Mouse (Mus musculus) heart, postnatal 0 days (tissue): ENCODE results near the gene Dand5. TPM values are rescaled to one million over a fixed set of nuclear protein-coding genes. Genes with fewer than 3 reads are reported as not detected.

ENCODE experiments used
- ATAC-seq: fragments of 200-750 bp; cut with Nextera tagmentation; 2 replicates; pipeline ENCODE4 v1.8.0; 2017; ENCODE audit warnings: low read depth, moderate number of reproducible peaks, moderate library complexity; ENCODE audit not compliant: insufficient read depth
- DNase-seq: peaks from one replicate; pipeline ENCODE4 v3.0.0-alpha.2; 2016; ENCODE audit warnings: low spot score
- H3K27ac ChIP-seq: fragments of 300-500 bp; sonication (generic); 2 replicates; pipeline ENCODE4 v1.5.1; 2014; ENCODE audit warnings: low read depth, mild to moderate bottlenecking
- H3K27me3 ChIP-seq: fragments of 300-500 bp; sonication (generic); 2 replicates; pipeline ENCODE4 v1.6.1; 2014; ENCODE audit warnings: low read length, mixed read lengths; ENCODE audit not compliant: control insufficient read depth, insufficient read depth
- H3K36me3 ChIP-seq: fragments of 300-500 bp; sonication (generic); replicated peaks from 2 replicates; pipeline ENCODE4 v1.6.1; 2014; ENCODE audit warnings: low read length, mixed read lengths; ENCODE audit not compliant: control insufficient read depth, insufficient read depth
- H3K4me1 ChIP-seq: fragments of 300-500 bp; sonication (generic); 2 replicates; pipeline ENCODE4 v1.6.1; 2014; ENCODE audit warnings: antibody characterized with exemption; ENCODE audit not compliant: control insufficient read depth, insufficient read depth
- H3K4me2 ChIP-seq: fragments of 300-500 bp; sonication (generic); 2 replicates; pipeline ENCODE4 v1.6.1; 2014; ENCODE audit warnings: low read depth, mild to moderate bottlenecking, low read length, moderate library complexity
- H3K4me3 ChIP-seq: fragments of 300-500 bp; sonication (generic); 2 replicates; pipeline ENCODE4 v1.5.1; 2014; ENCODE audit warnings: low read depth, low read length
- H3K9ac ChIP-seq: fragments of 300-500 bp; sonication (generic); replicated peaks from 2 replicates; pipeline ENCODE4 v1.6.1; 2014; ENCODE audit warnings: low read depth, low read length, mixed read lengths
- H3K9me3 ChIP-seq: fragments of 300-500 bp; sonication (generic); replicated peaks from 2 replicates; pipeline ENCODE4 v1.6.1; 2016; ENCODE audit warnings: low read length; ENCODE audit not compliant: control insufficient read depth
- CTCF ChIP-seq: IDR thresholded peaks from 2 replicates; pipeline ENCODE4 v1.5.1; 2016; ENCODE audit warnings: antibody characterized with exemption, control low read depth, low read depth
- EP300 ChIP-seq: IDR thresholded peaks from 2 replicates; pipeline ENCODE4 v1.6.1; 2016; ENCODE audit warnings: antibody characterized with exemption, low read depth
- WGBS: fragments of 180-500 bp; shearing (Covaris S2); extraction: QIAGEN DNeasy Blood & Tissue Kit; methylation state at CpG from one replicate; pipeline ENCODE4 v1.1.7; 2014; 5-methylcytosine and 5-hydroxymethylcytosine counted together
- microRNA-seq: library from miRNA; unstranded; fragments of <30 nt; microRNA quantifications from one replicate; pipeline ENCODE4, GENCODE M21; 2016
- polyA plus RNA-seq: library from polyadenylated mRNA; unstranded; fragments of >200 nt; fragmentation: Nextera tagmentation; extraction: Ambion mirVana; gene quantifications from 2 replicates; pipeline ENCODE4 v1.2.1, GENCODE M21; 2015
- total RNA-seq: library from RNA; depleted of rRNA; stranded (reverse); fragments of >200 nt; gene quantifications from 2 replicates; pipeline ENCODE4 v1.2.3, GENCODE M21; 2014; ENCODE audit warnings: low replicate concordance; rRNA removed

Gene Dand5
- total and polyA plus RNA-seq, 2 experiments from 2014 or later, result 6.2 to 15.4 TPM

DNA sequence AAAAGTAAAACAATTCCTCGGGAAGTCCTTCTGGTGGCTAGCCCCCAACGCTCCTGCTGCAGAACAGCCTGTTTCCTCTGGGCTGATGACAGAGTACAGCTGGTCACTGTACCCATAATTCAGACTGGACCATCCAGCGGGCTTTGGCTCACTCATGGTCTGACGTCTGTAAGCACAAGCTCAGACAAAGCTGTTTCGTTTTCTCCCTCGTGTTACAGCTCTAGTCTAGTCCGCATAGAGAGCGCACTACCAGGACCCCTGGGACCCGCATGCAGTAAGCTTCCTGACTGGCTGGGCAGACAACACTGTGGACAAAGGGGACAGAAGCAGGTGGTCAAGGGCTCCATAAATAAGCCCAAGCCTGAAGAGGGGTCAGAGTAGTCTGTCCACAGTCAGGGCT is 56.2 kb downstream of the Dand5 start:
- peaks cover 16% of the 10 kb centered on the region for H3K36me3 ChIP-seq
- H3K4me3 ChIP-seq, result no peak overlapping the region
- no peak for TF ChIP-seq CTCF
- no peak for TF ChIP-seq EP300
- H3K27me3 ChIP-seq, result no peaks in the 10 kb centered on the region; the same call in 1 of the 2 replicates
- no peak overlapping the region for H3K9ac ChIP-seq
- H3K4me1 ChIP-seq, result 0 out of 2 replicates have a peak, but pooled peaks cover 3% of the 10 kb centered on the region
- H3K27ac ChIP-seq, result 0 out of 2 replicates have a peak overlapping the region, but pooled peaks have one; percentile 1
- H3K4me2 ChIP-seq, result no peak overlapping the region
- DNase-seq (no peak), ATAC-seq (peak; percentile 40; the same call in 1 of the 2 replicates)
- 69% methylated on average over 9 of the region's 9 CpGs for WGBS
- no peaks in the 10 kb centered on the region for H3K9me3 ChIP-seq

GRCm38 (mm10) chr8:84765629-84766028 is 57.0 kb downstream of the Dand5 start:
- ATAC-seq (no peak), DNase-seq (no peak)
- Histone ChIP-seq H3K4me1 (0 out of 2 replicates have a peak, but pooled peaks cover 3% of the 10 kb centered on the region), H3K9me3 (no peaks in the 10 kb centered on the region), H3K9ac (no peak overlapping the region), H3K36me3 (peaks cover 10% of the 10 kb centered on the region), H3K4me2 (no peak overlapping the region), H3K4me3 (no peak overlapping the region), H3K27ac (no peak overlapping the region), H3K27me3 (no peaks in the 10 kb centered on the region)
- TF ChIP-seq EP300, result no peak
- no peak for TF ChIP-seq CTCF
- 50% methylated on average over 10 of the region's 10 CpGs for WGBS

Small RNA genes within 50 kb of the gene (microRNA-seq; reads per million reads assigned to microRNA genes)
- gene Mir7069, result 1.8 reads per million, percentile 2 among the genes with 10 or more reads in this experiment

Other genes starting within 250 kb of the Dand5 start
- 17.0 and 23.2 TPM in 2 replicates for gene Ier2, start 160.0 kb downstream of the Dand5 start, total RNA-seq
- gene Ier2, start 160.0 kb downstream of the Dand5 start, polyA plus RNA-seq, result 33.3 and 38.3 TPM in 2 replicates
- 98.3 and 116 TPM in 2 replicates for gene Trmt1, start 136.5 kb downstream of the Dand5 start, total RNA-seq
- 28.4 and 29.5 TPM in 2 replicates for gene Trmt1, start 136.5 kb downstream of the Dand5 start, polyA plus RNA-seq
- gene Nacc1, start 135.0 kb downstream of the Dand5 start, total RNA-seq, result 68.0 and 83.6 TPM in 2 replicates
- 6.2 and 6.9 TPM in 2 replicates for gene Nacc1, start 135.0 kb downstream of the Dand5 start, polyA plus RNA-seq
- gene Lyl1, start 121.4 kb downstream of the Dand5 start, total RNA-seq, result 4.4 and 4.8 TPM in 2 replicates
- gene Lyl1, start 121.4 kb downstream of the Dand5 start, polyA plus RNA-seq, result 8.7 and 9.8 TPM in 2 replicates
- 1.0 TPM in 1 of 2 replicates, not detected in the other for gene G430095P16Rik, start 99.8 kb downstream of the Dand5 start, total RNA-seq
- gene G430095P16Rik, start 99.8 kb downstream of the Dand5 start, polyA plus RNA-seq, result 3.0 and 3.1 TPM in 2 replicates
- gene Nfix, start 22.5 kb downstream of the Dand5 start, total RNA-seq, result 41.9 and 48.5 TPM in 2 replicates
- 18.2 TPM in 2 replicates for gene Nfix, start 22.5 kb downstream of the Dand5 start, polyA plus RNA-seq
- 47.1 and 49.8 TPM in 2 replicates for gene Gadd45gip1, start 8.7 kb upstream of the Dand5 start, total RNA-seq
- 48.1 and 50.0 TPM in 2 replicates for gene Gadd45gip1, start 8.7 kb upstream of the Dand5 start, polyA plus RNA-seq
- gene Rad23a, start 17.8 kb upstream of the Dand5 start, total RNA-seq, result 89.2 and 126 TPM in 2 replicates
- 111 and 125 TPM in 2 replicates for gene Rad23a, start 17.8 kb upstream of the Dand5 start, polyA plus RNA-seq
- 211 and 235 TPM in 2 replicates for gene Calr, start 24.1 kb upstream of the Dand5 start, total RNA-seq
- 201 and 266 TPM in 2 replicates for gene Calr, start 24.1 kb upstream of the Dand5 start, polyA plus RNA-seq
- gene Farsa, start 34.2 kb upstream of the Dand5 start, total RNA-seq, result 38.6 and 40.0 TPM in 2 replicates
- gene Farsa, start 34.2 kb upstream of the Dand5 start, polyA plus RNA-seq, result 36.3 and 38.3 TPM in 2 replicates
- gene Syce2, start 49.3 kb upstream of the Dand5 start, total RNA-seq, result 0.15 and 1.7 TPM in 2 replicates
- gene Syce2, start 49.3 kb upstream of the Dand5 start, polyA plus RNA-seq, result 9.7 and 11.8 TPM in 2 replicates
- gene Gcdh, start 71.1 kb upstream of the Dand5 start, total RNA-seq, result 45.5 and 52.8 TPM in 2 replicates
- gene Gcdh, start 71.1 kb upstream of the Dand5 start, polyA plus RNA-seq, result 33.0 and 33.5 TPM in 2 replicates
- not detected in 2 replicates for gene Klf1, start 79.1 kb upstream of the Dand5 start, total RNA-seq
- gene Klf1, start 79.1 kb upstream of the Dand5 start, polyA plus RNA-seq, result 0.27 and 0.56 TPM in 2 replicates
- gene Dnase2a, start 85.7 kb upstream of the Dand5 start, total RNA-seq, result 6.0 and 11.0 TPM in 2 replicates
- 4.6 and 5.6 TPM in 2 replicates for gene Dnase2a, start 85.7 kb upstream of the Dand5 start, polyA plus RNA-seq
- gene Mast1, start 114.5 kb upstream of the Dand5 start, total RNA-seq, result 0.08 TPM in 1 of 2 replicates, not detected in the other
- gene Mast1, start 114.5 kb upstream of the Dand5 start, polyA plus RNA-seq, result 0.05 TPM in 1 of 2 replicates, not detected in the other
- gene Rtbdn, start 124.2 kb upstream of the Dand5 start, total RNA-seq, result not detected in 2 replicates
- gene Rtbdn, start 124.2 kb upstream of the Dand5 start, polyA plus RNA-seq, result 0.10 TPM in 1 of 2 replicates, not detected in the other
- gene Gm49661, start 146.6 kb upstream of the Dand5 start, total RNA-seq, result not detected in 2 replicates
- gene Gm49661, start 146.6 kb upstream of the Dand5 start, polyA plus RNA-seq, result not detected in 2 replicates
- gene Prdx2, start 146.8 kb upstream of the Dand5 start, total RNA-seq, result 647 and 809 TPM in 2 replicates
- gene Prdx2, start 146.8 kb upstream of the Dand5 start, polyA plus RNA-seq, result 758 and 782 TPM in 2 replicates
- 57.9 and 76.4 TPM in 2 replicates for gene Rnaseh2a, start 146.9 kb upstream of the Dand5 start, total RNA-seq
- gene Rnaseh2a, start 146.9 kb upstream of the Dand5 start, polyA plus RNA-seq, result 52.6 and 57.3 TPM in 2 replicates
- 28.9 and 39.6 TPM in 2 replicates for gene Junb, start 155.9 kb upstream of the Dand5 start, total RNA-seq
- 10.3 and 13.0 TPM in 2 replicates for gene Junb, start 155.9 kb upstream of the Dand5 start, polyA plus RNA-seq
- gene Hook2, start 167.8 kb upstream of the Dand5 start, total RNA-seq, result 1.9 and 4.8 TPM in 2 replicates
- gene Hook2, start 167.8 kb upstream of the Dand5 start, polyA plus RNA-seq, result 3.5 and 4.7 TPM in 2 replicates
- gene Best2, start 191.7 kb upstream of the Dand5 start, total RNA-seq, result not detected in 2 replicates
- not detected in 2 replicates for gene Best2, start 191.7 kb upstream of the Dand5 start, polyA plus RNA-seq
- gene Asna1, start 202.5 kb upstream of the Dand5 start, total RNA-seq, result 134 and 152 TPM in 2 replicates
- 106 and 110 TPM in 2 replicates for gene Asna1, start 202.5 kb upstream of the Dand5 start, polyA plus RNA-seq
- gene Trir, start 204.0 kb upstream of the Dand5 start, total RNA-seq, result 98.5 and 196 TPM in 2 replicates
- gene Trir, start 204.0 kb upstream of the Dand5 start, polyA plus RNA-seq, result 62.4 and 66.5 TPM in 2 replicates
- gene Tnpo2, start 214.1 kb upstream of the Dand5 start, total RNA-seq, result 27.4 and 34.8 TPM in 2 replicates
- gene Tnpo2, start 214.1 kb upstream of the Dand5 start, polyA plus RNA-seq, result 11.5 and 13.0 TPM in 2 replicates
- gene Fbxw9, start 237.2 kb upstream of the Dand5 start, total RNA-seq, result 29.1 and 32.6 TPM in 2 replicates
- gene Fbxw9, start 237.2 kb upstream of the Dand5 start, polyA plus RNA-seq, result 16.2 and 16.5 TPM in 2 replicates
- not detected in 2 replicates for gene Gm5741, start 245.2 kb upstream of the Dand5 start, total RNA-seq
- gene Gm5741, start 245.2 kb upstream of the Dand5 start, polyA plus RNA-seq, result not detected in 2 replicates
- gene Dhps, start 248.9 kb upstream of the Dand5 start, total RNA-seq, result 25.9 and 48.2 TPM in 2 replicates
- 45.0 and 48.3 TPM in 2 replicates for gene Dhps, start 248.9 kb upstream of the Dand5 start, polyA plus RNA-seq